Mouse (Mus musculus) liver, adult 2 months (tissue): ENCODE results near the gene Lamtor3. TPM values are rescaled to one million over a fixed set of nuclear protein-coding genes. Genes with fewer than 3 reads are reported as not detected.

Experiments used
- DNase-seq: peaks from one replicate; pipeline ENCODE4 v3.0.0-alpha.2; 2011; ENCODE audit warnings: low read depth, low spot score; ENCODE audit errors: extremely low read depth
- H3K27ac ChIP-seq: fragments of 200-500 bp; replicated peaks from 2 replicates; pipeline ENCODE4 v1.5.1; 2012; ENCODE audit warnings: low read depth, mild to moderate bottlenecking, control low read depth, inconsistent platforms, low read length; ENCODE audit not compliant: insufficient read depth
- H3K27me3 ChIP-seq: fragments of 200-500 bp; 2 replicates; pipeline ENCODE4 v1.6.1; 2012; ENCODE audit warnings: mild to moderate bottlenecking, moderate library complexity, low read length, inconsistent platforms; ENCODE audit not compliant: control insufficient read depth, insufficient read depth
- H3K36me3 ChIP-seq: fragments of 200-500 bp; 2 replicates; pipeline ENCODE4 v1.6.1; 2012; ENCODE audit warnings: low read length, inconsistent platforms; ENCODE audit not compliant: control insufficient read depth, insufficient read depth
- H3K4me1 ChIP-seq: fragments of 200-500 bp; 2 replicates; pipeline ENCODE4 v1.6.1; 2011; ENCODE audit warnings: low read length; ENCODE audit not compliant: control insufficient read depth, insufficient read depth
- H3K4me3 ChIP-seq: fragments of 200-500 bp; 2 replicates; pipeline ENCODE4 v1.5.1; 2011; ENCODE audit warnings: low read depth, mild to moderate bottlenecking, control low read depth, low read length, moderate library complexity; ENCODE audit not compliant: insufficient read depth
- H3K79me2 ChIP-seq: fragments of 200-500 bp; 2 replicates; pipeline ENCODE4 v1.6.1; 2012; ENCODE audit warnings: inconsistent platforms, mild to moderate bottlenecking, low read length, moderate library complexity; ENCODE audit not compliant: control insufficient read depth, insufficient read depth
- H3K9ac ChIP-seq: fragments of 200-500 bp; 2 replicates; pipeline ENCODE4 v1.6.1; 2012; ENCODE audit warnings: low read depth, mild to moderate bottlenecking, control low read depth, inconsistent platforms, low read length
- CTCF ChIP-seq: fragments of 200-500 bp; IDR thresholded peaks from 2 replicates; pipeline ENCODE4 v1.5.1; 2011; ENCODE audit warnings: low read depth, low read length, control low read depth
- POLR2A ChIP-seq: fragments of 200-500 bp; IDR thresholded peaks from 2 replicates; pipeline ENCODE4 v1.6.1; 2011; ENCODE audit warnings: low read length, control low read depth; ENCODE audit not compliant: insufficient read depth; ENCODE audit errors: extremely low read depth
- WGBS: fragments of 180-500 bp; shearing (Covaris S2); methylation state at CpG from one replicate; pipeline ENCODE4 v1.1.7; 2018; 5-methylcytosine and 5-hydroxymethylcytosine counted together
- polyA plus RNA-seq: library from polyadenylated mRNA; depleted of rRNA; stranded (reverse); fragments of >200 nt; gene quantifications from 2 replicates; pipeline ENCODE4 v1.2.3, GENCODE M21; 2012; rRNA removed
- total RNA-seq: library from RNA; depleted of rRNA; stranded (reverse); fragments of >200 nt; gene quantifications from 2 replicates; pipeline ENCODE4 v1.2.3, GENCODE M21; 2014; rRNA removed

The Lamtor3 gene
- total and polyA plus RNA-seq, 2 experiments, result 10.8 to 24.5 TPM

- DNase-seq, result no peak
- Histone ChIP-seq H3K27me3 (no peaks in the 10 kb centered on the region), H3K9ac (no peak overlapping the region), H3K27ac (no peak overlapping the region), H3K4me3 (no peak overlapping the region), H3K4me1 (no peaks in the 10 kb centered on the region), H3K79me2 (no peaks in the 10 kb centered on the region), H3K36me3 (no peaks in the 10 kb centered on the region)
- 91% methylated on average over 7 of the region's 7 CpGs for WGBS
- no peak for TF ChIP-seq POLR2A
- no peak for TF ChIP-seq CTCF
Measured at GRCm38 (mm10) chr3:137975435-137975834, 57.1 kb downstream of the Lamtor3 start.

- TF ChIP-seq CTCF (no peak), POLR2A (no peak)
- H3K9ac ChIP-seq, result no peak overlapping the region
- 93% methylated on average over 17 of the region's 17 CpGs for WGBS
- H3K4me1 ChIP-seq, result peaks cover 2% of the 10 kb centered on the region; the same call in 1 of the 2 replicates
- no peak overlapping the region for H3K27ac ChIP-seq
- no peak for DNase-seq
- no peaks in the 10 kb centered on the region for H3K36me3 ChIP-seq
- H3K79me2 ChIP-seq, result no peaks in the 10 kb centered on the region
- H3K27me3 ChIP-seq, result no peaks in the 10 kb centered on the region
- H3K4me3 ChIP-seq, result no peak overlapping the region
Measured at GRCm38 (mm10) chr3:137975856-137976423, 57.6 kb downstream of the Lamtor3 start.

- DNase-seq, result no peak
Measured at GRCm38 (mm10) chr3:137976943-137977628, 58.8 kb downstream of the Lamtor3 start.

DNA sequence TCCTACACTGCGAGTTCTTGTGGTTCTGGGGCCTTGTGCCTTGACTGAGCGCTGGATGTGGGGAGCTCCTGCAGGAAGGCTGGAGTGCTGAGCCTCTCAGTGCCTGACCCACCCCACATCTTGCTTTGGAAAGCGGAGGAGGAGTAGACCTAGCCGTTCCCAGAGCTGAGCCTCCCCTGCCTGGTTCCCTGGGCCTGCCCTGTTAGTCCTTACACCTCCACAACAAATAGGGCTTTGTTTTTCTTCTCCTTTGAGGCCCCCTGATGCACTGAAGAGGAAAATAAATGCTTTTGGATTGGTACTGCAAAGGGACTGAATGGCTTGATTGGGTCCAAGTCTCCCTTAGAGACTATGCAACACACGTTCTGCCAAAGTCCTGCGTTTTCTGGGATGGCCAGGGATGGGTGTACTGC, 59.3 kb downstream of the Lamtor3 start:
- Histone ChIP-seq H3K4me1 (peaks cover 2% of the 10 kb centered on the region; the same call in 1 of the 2 replicates), H3K27ac (no peak overlapping the region), H3K9ac (no peak overlapping the region), H3K79me2 (no peaks in the 10 kb centered on the region), H3K27me3 (no peaks in the 10 kb centered on the region), H3K36me3 (no peaks in the 10 kb centered on the region), H3K4me3 (no peak overlapping the region)
- no peak for DNase-seq
- 77% methylated on average over 6 of the region's 6 CpGs for WGBS
- no peak for TF ChIP-seq POLR2A
- no peak for TF ChIP-seq CTCF

More at GRCm38 (mm10) chr3:137976943-137977628, 58.8 kb downstream of the Lamtor3 start:
- no peaks in the 10 kb centered on the region for H3K36me3 ChIP-seq
- H3K4me1 ChIP-seq, result peaks cover 2% of the 10 kb centered on the region; the same call in 1 of the 2 replicates
- no peaks in the 10 kb centered on the region for H3K27me3 ChIP-seq
- no peak overlapping the region for H3K9ac ChIP-seq
- no peak overlapping the region for H3K4me3 ChIP-seq
- H3K79me2 ChIP-seq, result no peaks in the 10 kb centered on the region
- H3K27ac ChIP-seq, result no peak overlapping the region
- TF ChIP-seq CTCF, result no peak
- TF ChIP-seq POLR2A, result no peak
- WGBS, result 91% methylated on average over 9 of the region's 9 CpGs

GRCm38 (mm10) chr3:137978233-137978632, 59.9 kb downstream of the Lamtor3 start:
- H3K9ac ChIP-seq, result no peak overlapping the region
- 24% methylated on average over 5 of the region's 5 CpGs for WGBS

More at GRCm38 (mm10) chr3:137978233-137978632, 59.9 kb downstream of the Lamtor3 start:
- Histone ChIP-seq H3K4me1 (peaks cover 2% of the 10 kb centered on the region; the same call in 1 of the 2 replicates), H3K36me3 (no peaks in the 10 kb centered on the region), H3K27me3 (no peaks in the 10 kb centered on the region), H3K4me3 (no peak overlapping the region), H3K79me2 (no peaks in the 10 kb centered on the region), H3K27ac (no peak overlapping the region)
- TF ChIP-seq POLR2A (no peak), CTCF (no peak)
- peak; percentile 60 for DNase-seq

Other genes starting within 250 kb of the Lamtor3 start
- not detected in 2 replicates for gene Gm21962, start 247.0 kb upstream of the Lamtor3 start, total RNA-seq
- gene Gm21962, start 247.0 kb upstream of the Lamtor3 start, polyA plus RNA-seq, result not detected in 2 replicates
- gene H2afz, start 54.0 kb upstream of the Lamtor3 start, total RNA-seq, result 134 and 180 TPM in 2 replicates
- 113 and 141 TPM in 2 replicates for gene H2afz, start 54.0 kb upstream of the Lamtor3 start, polyA plus RNA-seq
- 5.9 and 6.2 TPM in 2 replicates for gene Dnajb14, start 50.8 kb upstream of the Lamtor3 start, total RNA-seq
- 2.2 and 2.9 TPM in 2 replicates for gene Dnajb14, start 50.8 kb upstream of the Lamtor3 start, polyA plus RNA-seq
- gene Dapp1, start 63.0 kb downstream of the Lamtor3 start, total RNA-seq, result 1.4 and 1.6 TPM in 2 replicates
- gene Dapp1, start 63.0 kb downstream of the Lamtor3 start, polyA plus RNA-seq, result 0.32 and 0.59 TPM in 2 replicates
- under 0.01 TPM in 1 of 2 replicates, not detected in the other for gene 1110002E22Rik, start 146.5 kb downstream of the Lamtor3 start, total RNA-seq
- gene 1110002E22Rik, start 146.5 kb downstream of the Lamtor3 start, polyA plus RNA-seq, result not detected in 2 replicates
- gene Gm5105, start 148.9 kb downstream of the Lamtor3 start, total RNA-seq, result not detected in 2 replicates
- gene Gm5105, start 148.9 kb downstream of the Lamtor3 start, polyA plus RNA-seq, result not detected in 2 replicates
- 2.3 and 3.8 TPM in 2 replicates for gene Trmt10a, start 224.9 kb downstream of the Lamtor3 start, total RNA-seq
- 0.95 and 1.0 TPM in 2 replicates for gene Trmt10a, start 224.9 kb downstream of the Lamtor3 start, polyA plus RNA-seq
- 183 and 204 TPM in 2 replicates for gene Mttp, start 226.5 kb downstream of the Lamtor3 start, total RNA-seq
- gene Mttp, start 226.5 kb downstream of the Lamtor3 start, polyA plus RNA-seq, result 51.7 and 56.0 TPM in 2 replicates